ENCODE assay signal across 28 mouse cellular contexts in the genomic region with DNA sequence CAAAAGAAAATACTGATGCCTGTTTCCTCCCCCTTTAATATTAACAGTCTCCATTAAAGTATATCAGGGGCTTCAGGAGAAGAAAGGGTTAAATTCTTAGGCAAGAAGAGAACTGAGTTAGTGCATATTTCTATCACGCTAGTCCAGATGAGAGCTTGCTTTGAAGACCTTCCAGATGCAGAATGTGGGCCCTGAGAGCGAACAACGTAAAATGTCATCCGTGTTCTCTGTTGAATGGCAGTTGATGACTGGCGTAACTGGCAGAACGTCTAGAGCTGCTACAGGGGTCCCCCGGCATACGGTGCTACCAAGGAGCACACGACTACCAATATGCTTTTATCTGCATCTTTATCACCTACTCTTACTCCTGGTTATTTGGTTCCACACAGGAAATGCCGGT.
DNase-seq lines count a peak whose midpoint lies in the region; ATAC-seq and TF ChIP-seq lines count a peak whose summit lies in the region.
"Had no signal": no experiment of that assay in that cellular context is flagged by ENCODE, and none has a peak within 500 bp of the region (broad histone marks: within the 10 kb centered on the region; RNA-seq: fewer than 3 reads in every experiment).

No protein-coding gene starts in this region.

- H3K4me1 ChIP-seq in heart, adult 2 months (ENCODE audit: control insufficient read depth, insufficient read depth, low read length): peaks cover 4% of the 10 kb centered on the region
- H3K4me1 ChIP-seq in intestine, embryonic 14.5 days (replicated peaks; ENCODE audit: control insufficient read depth, insufficient read depth, low read length): no peaks in the 10 kb centered on the region; the same call in 1 of the 2 replicates
- no peaks in the 10 kb centered on the region for H3K4me1 ChIP-seq in intestine, embryonic 16.5 days (ENCODE audit: control insufficient read depth, insufficient read depth, low read length)
- H3K4me1 ChIP-seq in lung, embryonic 15.5 days: peaks cover 15% of the 10 kb centered on the region
- H3K4me1 ChIP-seq in neural tube, embryonic 15.5 days: no peaks in the 10 kb centered on the region
- H3K4me1 ChIP-seq: forebrain, embryonic 10.5 days; forebrain, embryonic 13.5 days; hindbrain, embryonic 10.5 days; hindbrain, embryonic 13.5 days had no signal

- TF ChIP-seq POLR2A in heart, adult 2 months (IDR thresholded peaks at IDR 0.05; ENCODE audit: insufficient read depth, low read depth, low read length): no peak

- H3K9me3 ChIP-seq in intestine, embryonic 14.5 days (ENCODE audit: control insufficient read depth, low read length): no peaks in the 10 kb centered on the region
- no peaks in the 10 kb centered on the region for H3K9me3 ChIP-seq in intestine, embryonic 16.5 days (ENCODE audit: control insufficient read depth, low read length)
- no peaks in the 10 kb centered on the region for H3K9me3 ChIP-seq in lung, embryonic 15.5 days
- no peaks in the 10 kb centered on the region for H3K9me3 ChIP-seq in neural tube, embryonic 15.5 days (replicated peaks)
- H3K9me3 ChIP-seq: forebrain, embryonic 10.5 days; forebrain, embryonic 13.5 days; G1E; heart, embryonic 15.5 days; hindbrain, embryonic 10.5 days; hindbrain, embryonic 13.5 days had no signal

- intact Hi-C loops in heart, adult 2 months (cut with DNase I): no loop called here

- no peaks in the 10 kb centered on the region for H3K27me3 ChIP-seq in heart, adult 2 months (ENCODE audit: control insufficient read depth, insufficient read depth, low read length)
- H3K27me3 ChIP-seq in intestine, embryonic 14.5 days (replicated peaks; ENCODE audit: control insufficient read depth, insufficient read depth, low read length): no peaks in the 10 kb centered on the region
- no peaks in the 10 kb centered on the region for H3K27me3 ChIP-seq in intestine, embryonic 16.5 days (replicated peaks; ENCODE audit: control insufficient read depth, insufficient read depth, low read length)
- no peaks in the 10 kb centered on the region for H3K27me3 ChIP-seq in lung, embryonic 15.5 days
- H3K27me3 ChIP-seq in neural tube, embryonic 15.5 days (replicated peaks): no peaks in the 10 kb centered on the region
- H3K27me3 ChIP-seq: CH12.LX; forebrain, embryonic 13.5 days; heart, embryonic 15.5 days; hindbrain, embryonic 13.5 days; Patski had no signal

- no peak for DNase-seq in heart, adult 2 months
- no peak for DNase-seq in heart, postnatal 4 days
- DNase-seq in intestine, embryonic 14.5 days (ENCODE audit: low spot score): peak; percentile 32
- DNase-seq in lung, postnatal 14 days: no peak
- DNase-seq in neural tube, embryonic 10.5 days (ENCODE audit: extremely low spot score, low spot score): peak; percentile 4
- DNase-seq: adrenal gland, postnatal 10 days; adrenal gland, postnatal 36 days; B cell, adult 2 months; cerebellum, adult 18-20 months; cerebellum, adult 9-10 months; cerebellum, postnatal 14 days; gastrocnemius, postnatal 10 days; gastrocnemius, postnatal 36 days; heart, postnatal 10 days had no signal

- no peak for TF ChIP-seq CTCF in heart, adult 2 months (IDR thresholded peaks at IDR 0.05)

- peak overlapping the region; percentile 15; the same call in 1 of the 2 replicates for H3K27ac ChIP-seq in heart, adult 2 months
- H3K27ac ChIP-seq in intestine, embryonic 14.5 days (ENCODE audit: low read depth): no peak overlapping the region
- no peak overlapping the region for H3K27ac ChIP-seq in intestine, embryonic 16.5 days (ENCODE audit: low read length)
- H3K27ac ChIP-seq in lung, embryonic 15.5 days: no peak overlapping the region
- H3K27ac ChIP-seq in neural tube, embryonic 15.5 days (replicated peaks): no peak overlapping the region
- H3K27ac ChIP-seq: forebrain, embryonic 10.5 days; forebrain, embryonic 13.5 days; heart, embryonic 15.5 days; hindbrain, embryonic 10.5 days; hindbrain, embryonic 13.5 days had no signal

- peaks cover 10% of the 10 kb centered on the region for H3K36me3 ChIP-seq in heart, adult 2 months (ENCODE audit: control insufficient read depth, insufficient read depth, low read length)
- peaks cover 21% of the 10 kb centered on the region for H3K36me3 ChIP-seq in intestine, embryonic 14.5 days (ENCODE audit: control insufficient read depth, insufficient read depth, low read length)
- H3K36me3 ChIP-seq in intestine, embryonic 16.5 days (ENCODE audit: control insufficient read depth, insufficient read depth, low read length): peaks cover 3% of the 10 kb centered on the region; the same call in 1 of the 2 replicates
- peaks cover 12% of the 10 kb centered on the region for H3K36me3 ChIP-seq in lung, embryonic 15.5 days
- peaks cover 5% of the 10 kb centered on the region for H3K36me3 ChIP-seq in neural tube, embryonic 15.5 days

- H3K4me3 ChIP-seq in heart, adult 2 months: no peak overlapping the region
- no peak overlapping the region for H3K4me3 ChIP-seq in intestine, embryonic 14.5 days (ENCODE audit: low read depth, low read length)
- H3K4me3 ChIP-seq in intestine, embryonic 16.5 days (ENCODE audit: low read length): no peak overlapping the region
- no peak overlapping the region for H3K4me3 ChIP-seq in lung, embryonic 15.5 days
- H3K4me3 ChIP-seq in neural tube, embryonic 15.5 days (replicated peaks): no peak overlapping the region
- H3K4me3 ChIP-seq: forebrain, embryonic 10.5 days; forebrain, embryonic 13.5 days; heart, embryonic 15.5 days; hindbrain, embryonic 10.5 days; hindbrain, embryonic 13.5 days had no signal

- no peak overlapping the region for H3K4me2 ChIP-seq in intestine, embryonic 14.5 days (ENCODE audit: low read length)
- no peak overlapping the region for H3K4me2 ChIP-seq in intestine, embryonic 16.5 days (ENCODE audit: low read depth, low read length)
- H3K4me2 ChIP-seq in lung, embryonic 15.5 days: no peak overlapping the region
- no peak overlapping the region for H3K4me2 ChIP-seq in neural tube, embryonic 15.5 days
- H3K4me2 ChIP-seq: forebrain, embryonic 13.5 days; heart, embryonic 11.5 days; heart, embryonic 15.5 days; hindbrain, embryonic 13.5 days had no signal

- WGBS in heart, adult 2 months: 83% methylated on average over 10 of the region's 10 CpGs
- WGBS in intestine, embryonic 14.5 days: 76% methylated on average over 10 of the region's 10 CpGs
- 80% methylated on average over 10 of the region's 10 CpGs for WGBS in intestine, embryonic 16.5 days
- 41% methylated on average over 10 of the region's 10 CpGs for WGBS in lung, embryonic 15.5 days
- WGBS in neural tube, embryonic 15.5 days: 87% methylated on average over 10 of the region's 10 CpGs

- no peaks in the 10 kb centered on the region for H3K79me2 ChIP-seq in heart, adult 2 months (replicated peaks; ENCODE audit: control insufficient read depth, insufficient read depth, low read length)

- ATAC-seq in intestine, embryonic 14.5 days (replicated peaks; ENCODE audit: low FRiP score, low TSS enrichment, low read depth): no peak
- no peak for ATAC-seq in intestine, embryonic 16.5 days
- ATAC-seq in lung, embryonic 15.5 days (ENCODE audit: borderline replicate concordance, extremely low read depth, low FRiP score, low TSS enrichment): peak; percentile 57; the same call in 1 of the 2 replicates
- no peak for ATAC-seq in neural tube, embryonic 15.5 days (ENCODE audit: low FRiP score)
- ATAC-seq: forebrain, embryonic 13.5 days; forebrain, embryonic 16.5 days; hindbrain, embryonic 16.5 days; Patski had no signal

- no peak for TF ChIP-seq EP300 in heart, adult 2 months (IDR thresholded peaks at IDR 0.05; ENCODE audit: insufficient read depth, low read depth, low read length)

- no peak overlapping the region for H3K9ac ChIP-seq in heart, adult 2 months (ENCODE audit: low read depth, low read length)
- no peak overlapping the region for H3K9ac ChIP-seq in intestine, embryonic 14.5 days (ENCODE audit: low read length)
- no peak overlapping the region for H3K9ac ChIP-seq in intestine, embryonic 16.5 days (ENCODE audit: low read depth, low read length)
- no peak overlapping the region for H3K9ac ChIP-seq in lung, embryonic 15.5 days
- H3K9ac ChIP-seq in neural tube, embryonic 15.5 days (replicated peaks): no peak overlapping the region
- H3K9ac ChIP-seq: forebrain, embryonic 13.5 days; heart, embryonic 15.5 days; hindbrain, embryonic 13.5 days had no signal

Comparison
In these comparisons a context has a peak if more than half of its experiments do, and no peak if none do; other contexts are left out.
1. DNase-seq: peak in intestine, embryonic 14.5 days (single experiment) and neural tube, embryonic 10.5 days (single experiment); none in heart, adult 2 months (0 of 2), heart, postnatal 4 days (single experiment) and lung, postnatal 14 days (single experiment).